ENCODE assay signal across 8 mouse cellular contexts in genomic region chr9:51764921-51765416, GRCm38 (mm10). TPM values are rescaled to one million over a fixed set of nuclear protein-coding genes. Genes with fewer than 3 reads are reported as not detected.
DNase-seq lines count a peak whose midpoint lies in the region; ATAC-seq lines count a peak whose summit lies in the region.

TSS of gene Arhgap20 (plus strand) at chr9:51765337.

- 1% methylated on average over 58 of the region's 77 CpGs for WGBS in intestine, embryonic 16.5 days

- peak within 1 kb of the TSS; percentile 77 for H3K4me3 ChIP-seq in intestine, embryonic 16.5 days (ENCODE audit: low read length)

- peaks cover 29% of the 10 kb centered on the region for H3K27me3 ChIP-seq in intestine, embryonic 16.5 days (replicated peaks; ENCODE audit: control insufficient read depth, insufficient read depth, low read length)

- peak; percentile 58 for DNase-seq in adrenal gland, adult 8-10 months
- DNase-seq in embryo, embryonic 11.5 days (ENCODE audit: low read depth, low spot score) = peak; percentile 56
- DNase-seq in gastrocnemius, postnatal 4 days (ENCODE audit: low spot score in 2 of 2) = peak; percentile 66 to 81
- DNase-seq in left cerebral cortex, postnatal 14 days (ENCODE audit: low spot score in 2 of 2) = peak; percentile 91 to 92
- peak; percentile 92 for DNase-seq in right cerebral cortex, postnatal 25 days
- peak; percentile 81 for DNase-seq in urinary bladder, postnatal 14 days (ENCODE audit: low spot score)

- H3K4me1 ChIP-seq in intestine, embryonic 16.5 days (ENCODE audit: control insufficient read depth, insufficient read depth, low read length) = peaks cover 15% of the 10 kb centered on the region; the same call in 1 of the 2 replicates

- no peak within 1 kb of the TSS for H3K27ac ChIP-seq in intestine, embryonic 16.5 days (ENCODE audit: low read length)

- H3K36me3 ChIP-seq in intestine, embryonic 16.5 days (ENCODE audit: control insufficient read depth, insufficient read depth, low read length) = no peaks in the 10 kb centered on the region

- intact Hi-C loops in left cerebral cortex, postnatal 14 days (cut with DNase I) = loop anchor here (2.0 to 10.0 kb wide), 3 partner anchors 248 to 430 kb away; no protein-coding TSS in a partner anchor

- peak within 1 kb of the TSS; percentile 99 for H3K4me2 ChIP-seq in intestine, embryonic 16.5 days (ENCODE audit: low read depth, low read length)

- H3K9ac ChIP-seq in intestine, embryonic 16.5 days (ENCODE audit: low read depth, low read length) = peak within 1 kb of the TSS; percentile 77

- ATAC-seq in intestine, embryonic 16.5 days = peak; percentile 98
- ATAC-seq in megakaryocyte progenitor cell, adult 5-6 weeks (replicated peaks; ENCODE audit: poor library complexity) = peak; percentile 85

- no peaks in the 10 kb centered on the region for H3K9me3 ChIP-seq in intestine, embryonic 16.5 days (ENCODE audit: control insufficient read depth, low read length)

RNA-seq across cellular contexts. Expression of gene Arhgap20, which starts in this region (rescaled TPM):
- 1 to 10 TPM; 1.2 to 2.7 (median 2.1) TPM for total RNA-seq in adrenal gland, adult 8-10 months (2022)
- 10 to 100 TPM; 27.7 to 29.6 TPM for total RNA-seq in gastrocnemius, postnatal 4 days (2021)
- 1.7 TPM in 2 replicates for polyA plus RNA-seq in intestine, embryonic 16.5 days (2015; fragmentation: Nextera tagmentation; extraction: Ambion mirVana)
- total RNA-seq in left cerebral cortex, postnatal 14 days (2021) = 10 to 100 TPM; 93.0 to 93.3 TPM
- not detected in 2 replicates for total RNA-seq in megakaryocyte progenitor cell, adult 5-6 weeks (2015)
- not detected in 2 replicates for total RNA-seq in megakaryocyte progenitor cell, adult 5-6 weeks (2017)

Comparison
In these comparisons a context has a peak if more than half of its experiments do, and no peak if none do; other contexts are left out.
1. RNA of gene Arhgap20 (total RNA-seq): 93.0 to 93.3 TPM in left cerebral cortex, postnatal 14 days and 27.7 to 29.6 TPM in gastrocnemius, postnatal 4 days; 1.2 to 2.7 TPM in adrenal gland, adult 8-10 months and not detected in megakaryocyte progenitor cell, adult 5-6 weeks; every median in the first group is over 4 times any median in the second.
2. Peak in ATAC-seq in megakaryocyte progenitor cell, adult 5-6 weeks; RNA of the gene not detected or under 1 TPM.
3. Peak in every context shown above with its lines, with median percentiles within 50 percentile points of each other: DNase-seq.